Mouse (Mus musculus): ENCODE data around the gene Efnb1. TPM values are rescaled to one million over a fixed set of nuclear protein-coding genes. Genes with fewer than 3 reads are reported as not detected.

Efnb1 gene
- polyA plus RNA-seq, 1 experiment from 2014 or later, result 64.4 TPM

DNA sequence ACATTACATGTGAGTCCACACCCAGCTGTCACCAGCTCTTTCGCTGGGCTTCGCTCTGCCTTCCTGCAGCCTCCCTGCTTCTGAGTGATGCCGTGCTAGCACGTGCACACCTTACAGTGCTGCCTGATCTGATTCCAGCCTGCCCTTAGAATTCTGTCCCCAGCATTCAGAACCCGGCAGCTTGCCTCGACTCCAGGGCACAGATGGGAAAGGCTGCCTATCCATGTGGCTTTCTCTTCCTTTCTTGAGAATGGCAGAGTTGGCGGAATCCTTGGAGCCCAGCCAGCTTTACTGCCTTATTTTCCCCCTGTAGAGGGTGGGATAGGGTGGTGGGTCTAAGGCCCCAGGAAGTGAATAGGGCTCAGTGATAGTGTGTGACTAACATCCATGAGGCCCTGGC is 9.6 kb downstream of the Efnb1 start:
- Histone ChIP-seq H3K36me3 (ENCODE audit: insufficient read depth, low read length) (peaks cover 10% of the 10 kb centered on the region; the same call in 1 of the 2 replicates), H3K4me1 (replicated peaks; ENCODE audit: insufficient read depth, low read length) (peaks cover 16% of the 10 kb centered on the region; the same call in 1 of the 2 replicates), H3K9me3 (replicated peaks; ENCODE audit: low read length) (no peaks in the 10 kb centered on the region), H3K27ac (no peak overlapping the region), H3K4me2 (ENCODE audit: low read length) (no peak overlapping the region), H3K27me3 (ENCODE audit: insufficient read depth, low read length) (no peaks in the 10 kb centered on the region), H3K4me3 (replicated peaks; ENCODE audit: low read depth, low read length) (no peak overlapping the region), H3K9ac (ENCODE audit: low read depth, low read length) (no peak overlapping the region)
- DNase-seq (ENCODE audit: low spot score) (no peak), ATAC-seq (replicated peaks; ENCODE audit: low FRiP score, low read depth) (no peak)
- no peak for TF ChIP-seq CTCF (IDR thresholded peaks at IDR 0.05; ENCODE audit: low read depth)
- WGBS, result 90% methylated on average over 7 of the region's 7 CpGs

DNA sequence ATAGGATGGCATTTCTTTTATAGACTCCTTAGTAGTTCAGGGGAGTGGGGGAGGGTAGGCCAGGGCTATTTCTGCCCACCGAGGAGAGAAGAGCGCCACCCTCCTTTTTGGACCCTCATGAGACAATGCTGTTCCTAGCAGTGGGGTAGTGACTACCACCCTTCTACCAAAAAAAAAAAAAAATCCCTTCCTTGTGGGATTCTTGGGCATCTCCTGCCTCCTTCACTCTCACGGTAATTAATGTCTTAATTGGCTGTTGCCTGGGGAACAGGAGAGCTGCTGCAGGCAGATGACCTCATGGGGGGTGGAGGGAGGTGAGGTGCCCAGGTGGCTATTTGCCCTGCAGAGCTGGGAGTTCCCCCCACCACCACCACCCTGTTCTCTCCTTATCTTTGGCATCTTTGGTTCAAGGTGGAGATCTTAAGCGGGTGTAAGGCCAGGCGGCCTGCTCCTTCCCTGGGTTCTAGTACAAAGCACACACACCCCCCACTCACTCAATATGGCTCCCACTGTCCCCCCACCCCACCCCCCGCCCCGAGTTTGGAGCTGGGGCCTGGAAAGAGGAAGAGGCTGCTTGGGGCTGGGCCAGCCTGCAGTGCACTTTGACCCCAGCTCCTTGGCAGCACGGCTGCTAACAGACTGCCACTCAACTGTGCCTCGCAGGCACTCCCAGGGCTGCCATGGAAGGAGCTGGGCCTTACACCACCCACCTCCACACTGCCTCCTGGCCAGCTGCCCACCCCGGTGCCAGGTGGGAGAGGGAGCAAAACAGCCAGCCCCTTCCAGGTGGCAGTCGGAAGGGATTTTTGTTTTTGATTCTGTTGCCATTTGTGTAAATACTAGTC is 12.4 kb downstream of the Efnb1 start:
- Histone ChIP-seq H3K36me3 (ENCODE audit: insufficient read depth, low read length) (peaks cover 10% of the 10 kb centered on the region; the same call in 1 of the 2 replicates), H3K4me3 (replicated peaks; ENCODE audit: low read depth, low read length) (no peak overlapping the region), H3K9me3 (replicated peaks; ENCODE audit: low read length) (no peaks in the 10 kb centered on the region), H3K4me2 (ENCODE audit: low read length) (no peak overlapping the region), H3K4me1 (replicated peaks; ENCODE audit: insufficient read depth, low read length) (peaks cover 3% of the 10 kb centered on the region; the same call in 1 of the 2 replicates), H3K27me3 (ENCODE audit: insufficient read depth, low read length) (no peaks in the 10 kb centered on the region), H3K9ac (ENCODE audit: low read depth, low read length) (no peak overlapping the region), H3K27ac (no peak overlapping the region)
- DNase-seq (ENCODE audit: low spot score), result no peak
- 54% methylated on average over 11 of the region's 11 CpGs for WGBS
- peak; percentile 52; the same call in 1 of the 2 replicates for ATAC-seq (replicated peaks; ENCODE audit: low FRiP score, low read depth)
- no peak for TF ChIP-seq CTCF (IDR thresholded peaks at IDR 0.05; ENCODE audit: low read depth)

DNA sequence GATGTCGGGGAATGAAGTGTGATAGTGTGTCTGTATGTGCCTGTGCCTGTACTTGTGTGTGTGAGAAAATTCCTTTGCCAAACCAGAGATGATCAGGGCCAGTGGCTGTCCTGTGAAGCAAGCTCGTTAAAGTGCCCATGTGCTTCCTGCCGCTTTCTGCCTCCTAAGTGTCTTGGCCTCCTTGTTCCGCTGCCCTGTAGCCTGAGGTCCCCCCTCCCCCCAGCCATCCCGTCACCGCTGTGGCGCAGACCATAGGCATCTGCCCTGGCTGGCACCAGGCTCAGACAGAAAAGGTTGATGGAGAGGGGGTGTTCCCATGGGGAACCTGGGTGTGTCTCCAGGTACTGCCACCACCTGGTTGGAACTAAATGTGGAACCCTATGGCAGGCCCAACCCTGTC is 13.1 kb downstream of the Efnb1 start:
- ATAC-seq (replicated peaks; ENCODE audit: low FRiP score, low read depth) (no peak), DNase-seq (ENCODE audit: low spot score) (no peak)
- no peak overlapping the region for H3K9ac ChIP-seq (ENCODE audit: low read depth, low read length)
- no peaks in the 10 kb centered on the region for H3K27me3 ChIP-seq (ENCODE audit: insufficient read depth, low read length)
- no peaks in the 10 kb centered on the region; the same call in 1 of the 2 replicates for H3K4me1 ChIP-seq (replicated peaks; ENCODE audit: insufficient read depth, low read length)
- no peak overlapping the region for H3K4me2 ChIP-seq (ENCODE audit: low read length)
- H3K9me3 ChIP-seq (replicated peaks; ENCODE audit: low read length), result no peaks in the 10 kb centered on the region
- 59% methylated on average over 7 of the region's 7 CpGs for WGBS
- no peak for TF ChIP-seq CTCF (IDR thresholded peaks at IDR 0.05; ENCODE audit: low read depth)
- H3K27ac ChIP-seq, result peak overlapping the region; percentile 66; the same call in 1 of the 2 replicates
- no peak overlapping the region for H3K4me3 ChIP-seq (replicated peaks; ENCODE audit: low read depth, low read length)
- peaks cover 10% of the 10 kb centered on the region; the same call in 1 of the 2 replicates for H3K36me3 ChIP-seq (ENCODE audit: insufficient read depth, low read length)

DNA sequence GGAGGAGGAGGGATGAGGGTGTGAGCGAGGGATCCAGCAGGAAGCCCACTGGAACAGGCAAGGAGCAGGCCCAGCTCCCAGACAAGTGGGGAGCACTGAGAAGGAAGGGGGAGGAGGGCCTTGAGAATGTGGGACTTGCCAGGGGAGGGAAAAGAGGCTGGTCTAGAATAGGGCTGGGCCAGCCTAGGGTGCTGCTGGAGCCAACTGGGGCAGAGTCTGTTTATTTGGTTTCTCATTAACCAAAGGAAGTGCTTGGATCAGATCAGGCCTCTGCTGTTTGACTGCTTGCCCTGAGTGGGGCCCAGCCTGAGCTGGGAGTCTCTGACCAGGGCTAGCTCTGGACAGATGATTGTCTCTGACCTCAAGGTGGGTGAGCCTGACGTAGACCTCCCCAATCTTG is 14.0 kb downstream of the Efnb1 start:
- no peak overlapping the region for H3K9ac ChIP-seq (ENCODE audit: low read depth, low read length)
- DNase-seq (ENCODE audit: low spot score), result peak; percentile 47
- peaks cover 10% of the 10 kb centered on the region; the same call in 1 of the 2 replicates for H3K36me3 ChIP-seq (ENCODE audit: insufficient read depth, low read length)
- H3K27ac ChIP-seq, result peak overlapping the region; percentile 66; the same call in 1 of the 2 replicates
- H3K4me3 ChIP-seq (replicated peaks; ENCODE audit: low read depth, low read length), result no peak overlapping the region
- H3K27me3 ChIP-seq (ENCODE audit: insufficient read depth, low read length), result no peaks in the 10 kb centered on the region
- H3K4me2 ChIP-seq (ENCODE audit: low read length), result no peak overlapping the region
- peak; percentile 81 for ATAC-seq (replicated peaks; ENCODE audit: low FRiP score, low read depth)
- no peaks in the 10 kb centered on the region for H3K9me3 ChIP-seq (replicated peaks; ENCODE audit: low read length)
- WGBS, result 56% methylated on average over 2 of the region's 2 CpGs
- TF ChIP-seq CTCF (IDR thresholded peaks at IDR 0.05; ENCODE audit: low read depth), result no peak
- no peaks in the 10 kb centered on the region; the same call in 1 of the 2 replicates for H3K4me1 ChIP-seq (replicated peaks; ENCODE audit: insufficient read depth, low read length)

DNA sequence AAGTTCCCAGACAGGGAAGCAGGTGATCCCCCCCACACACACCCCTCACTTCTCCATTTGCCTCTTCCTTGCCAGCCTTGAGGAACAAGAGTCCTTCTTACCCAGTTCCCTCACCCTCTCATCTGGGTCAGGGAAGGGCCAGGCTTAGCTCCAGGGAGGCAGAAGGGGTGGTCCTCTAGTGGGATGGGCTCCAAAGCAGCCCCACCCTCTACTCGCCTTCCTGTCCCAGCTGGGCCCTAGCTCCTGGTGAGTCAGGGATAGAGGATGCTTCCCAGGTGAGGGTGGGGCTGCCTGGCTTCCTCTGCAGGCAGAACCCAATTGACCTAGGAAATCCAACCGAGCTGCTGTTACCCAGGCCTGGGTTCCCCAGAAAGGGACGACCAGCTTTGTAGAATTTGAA is 14.8 kb downstream of the Efnb1 start:
- no peak for TF ChIP-seq CTCF (IDR thresholded peaks at IDR 0.05; ENCODE audit: low read depth)
- Histone ChIP-seq H3K4me2 (ENCODE audit: low read length) (no peak overlapping the region), H3K4me1 (replicated peaks; ENCODE audit: insufficient read depth, low read length) (no peaks in the 10 kb centered on the region; the same call in 1 of the 2 replicates), H3K9me3 (replicated peaks; ENCODE audit: low read length) (no peaks in the 10 kb centered on the region), H3K36me3 (ENCODE audit: insufficient read depth, low read length) (peaks cover 10% of the 10 kb centered on the region; the same call in 1 of the 2 replicates), H3K27me3 (ENCODE audit: insufficient read depth, low read length) (no peaks in the 10 kb centered on the region), H3K4me3 (replicated peaks; ENCODE audit: low read depth, low read length) (no peak overlapping the region), H3K9ac (ENCODE audit: low read depth, low read length) (no peak overlapping the region), H3K27ac (no peak overlapping the region)
- 64% methylated on average over 3 of the region's 3 CpGs for WGBS
- DNase-seq (ENCODE audit: low spot score) (no peak), ATAC-seq (replicated peaks; ENCODE audit: low FRiP score, low read depth) (no peak)

DNA sequence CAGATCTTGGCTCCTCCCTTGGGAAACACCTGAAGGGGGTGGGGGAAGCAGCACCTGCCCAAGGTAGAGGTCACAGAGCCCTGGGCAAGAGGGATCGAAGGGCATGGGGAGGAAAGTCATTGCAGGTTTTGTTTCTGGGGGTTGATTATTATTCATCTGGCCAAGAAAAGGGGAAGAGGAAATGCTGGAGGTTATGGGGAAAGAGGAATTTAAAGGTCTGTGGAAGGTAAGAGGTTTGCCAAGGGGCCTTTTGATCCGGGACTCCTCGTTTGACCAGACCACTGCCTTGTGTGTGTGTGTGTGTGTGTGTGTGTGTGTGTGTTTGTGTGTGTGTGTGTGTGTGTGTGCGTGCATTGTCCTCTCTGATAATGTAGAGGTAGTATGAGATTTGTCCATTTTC is 15.5 kb downstream of the Efnb1 start:
- peaks cover 10% of the 10 kb centered on the region; the same call in 1 of the 2 replicates for H3K36me3 ChIP-seq (ENCODE audit: insufficient read depth, low read length)
- H3K4me3 ChIP-seq (replicated peaks; ENCODE audit: low read depth, low read length), result no peak overlapping the region
- WGBS, result 85% methylated on average over 4 of the region's 4 CpGs
- no peak for ATAC-seq (replicated peaks; ENCODE audit: low FRiP score, low read depth)
- TF ChIP-seq CTCF (IDR thresholded peaks at IDR 0.05; ENCODE audit: low read depth), result no peak
- H3K27ac ChIP-seq, result no peak overlapping the region
- no peaks in the 10 kb centered on the region for H3K9me3 ChIP-seq (replicated peaks; ENCODE audit: low read length)
- H3K4me1 ChIP-seq (replicated peaks; ENCODE audit: insufficient read depth, low read length), result no peaks in the 10 kb centered on the region; the same call in 1 of the 2 replicates
- H3K27me3 ChIP-seq (ENCODE audit: insufficient read depth, low read length), result no peaks in the 10 kb centered on the region
- no peak overlapping the region for H3K9ac ChIP-seq (ENCODE audit: low read depth, low read length)
- H3K4me2 ChIP-seq (ENCODE audit: low read length), result no peak overlapping the region
- DNase-seq (ENCODE audit: low spot score), result no peak

Measured in kidney, postnatal 0 days (tissue).